Mouse (Mus musculus): ENCODE results near the gene Tuba1c. TPM values are rescaled to one million over a fixed set of nuclear protein-coding genes. Genes with fewer than 3 reads are reported as not detected.

Tuba1c gene
- polyA plus RNA-seq, 1 experiment = 976 TPM

DNA sequence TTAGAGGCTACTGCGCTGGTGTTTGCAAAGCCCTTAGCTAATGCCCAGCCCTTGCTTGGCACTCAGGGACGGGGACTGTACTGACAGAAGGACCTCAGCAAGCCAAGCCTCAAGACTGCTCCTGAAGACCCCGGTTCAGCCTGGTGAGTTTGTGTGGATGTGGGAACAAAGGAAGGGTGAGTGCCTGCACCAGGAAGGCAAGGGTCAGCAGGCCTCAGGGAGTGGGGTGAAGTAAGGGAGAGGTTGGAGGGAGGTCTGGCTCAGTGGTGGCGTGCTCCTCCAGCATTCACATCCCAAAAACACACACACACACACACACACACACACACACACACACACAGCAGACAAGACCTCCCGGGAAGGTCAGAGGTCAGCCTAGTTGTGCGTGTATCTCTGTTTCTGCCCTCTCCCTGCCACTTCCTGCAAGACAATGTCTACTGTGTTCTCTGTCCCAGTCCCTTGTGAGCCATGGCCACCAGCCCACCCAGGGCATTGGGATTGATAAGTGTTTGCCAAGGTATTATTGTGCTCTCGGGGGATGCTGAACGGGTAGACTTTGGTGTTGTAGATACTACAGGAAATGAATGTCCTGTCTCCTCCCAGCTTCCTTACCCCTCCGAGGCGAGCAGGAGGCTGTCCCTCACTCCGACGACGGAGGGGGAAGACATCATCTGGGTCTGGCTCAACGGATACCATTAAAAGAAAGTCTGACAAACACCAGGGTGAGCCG is 48.7 kb downstream of the Tuba1c start:
- Histone ChIP-seq H3K79me2 (ENCODE audit: control insufficient read depth, insufficient read depth) (peaks cover 42% of the 10 kb centered on the region), H3ac (ENCODE audit: control insufficient read depth, insufficient read length, low read depth) (no peak overlapping the region), H3K36me3 (ENCODE audit: control insufficient read depth, insufficient read depth) (peaks cover 64% of the 10 kb centered on the region), H3K27me3 (ENCODE audit: control insufficient read depth, insufficient read depth, insufficient read length) (no peaks in the 10 kb centered on the region), H3K79me3 (ENCODE audit: low read depth) (peaks cover 20% of the 10 kb centered on the region), H3K4me3 (ENCODE audit: insufficient read depth, poor library complexity, severe bottlenecking) (no peak overlapping the region)
- no peak for TF ChIP-seq FOSL1 (IDR thresholded peaks at IDR 0.05; ENCODE audit: insufficient read depth, low read length, poor library complexity, severe bottlenecking)
- no peak for TF ChIP-seq CTCF (IDR thresholded peaks at IDR 0.05; ENCODE audit: control insufficient read depth, insufficient read depth, insufficient read length)
- no peak for TF ChIP-seq MYOG (IDR thresholded peaks at IDR 0.05; ENCODE audit: control insufficient read depth, extremely low read depth, insufficient read length)

DNA sequence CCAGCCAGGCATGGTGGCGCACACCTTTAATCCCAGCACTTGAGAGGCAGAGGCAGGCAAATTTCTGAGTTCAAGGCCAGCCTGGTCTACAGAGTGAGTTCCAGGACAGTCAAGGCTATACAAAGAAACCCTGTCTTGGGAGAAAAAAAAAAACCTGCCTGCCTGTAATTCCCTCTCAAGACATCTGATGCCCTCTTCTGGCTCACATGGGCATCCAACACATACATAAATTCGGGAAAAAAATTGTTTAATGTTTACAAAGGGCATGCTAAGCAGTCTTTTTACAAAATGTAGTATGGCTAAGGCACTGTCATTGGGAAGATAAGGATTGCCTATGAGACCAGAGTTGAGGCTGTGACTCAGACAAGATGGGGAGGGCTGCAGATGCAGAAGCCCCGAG is 50.1 kb downstream of the Tuba1c start:
- Histone ChIP-seq H3K36me3 (ENCODE audit: control insufficient read depth, insufficient read depth) (peaks cover 73% of the 10 kb centered on the region), H3K4me3 (ENCODE audit: insufficient read depth, poor library complexity, severe bottlenecking) (no peak overlapping the region), H3ac (ENCODE audit: control insufficient read depth, insufficient read length, low read depth) (no peak overlapping the region), H3K79me3 (ENCODE audit: low read depth) (peaks cover 20% of the 10 kb centered on the region), H3K79me2 (ENCODE audit: control insufficient read depth, insufficient read depth) (peaks cover 40% of the 10 kb centered on the region), H3K27me3 (ENCODE audit: control insufficient read depth, insufficient read depth, insufficient read length) (no peaks in the 10 kb centered on the region)
- TF ChIP-seq USF1 (IDR thresholded peaks at IDR 0.05; ENCODE audit: low read depth) = no peak
- TF ChIP-seq MAX (IDR thresholded peaks at IDR 0.05) = no peak
- TF ChIP-seq CEBPB (IDR thresholded peaks at IDR 0.05; ENCODE audit: low read depth) = no peak
- no peak for TF ChIP-seq MYOD1 (IDR thresholded peaks at IDR 0.05; ENCODE audit: control insufficient read depth, insufficient read length, low read depth)
- TF ChIP-seq FOSL1 (IDR thresholded peaks at IDR 0.05; ENCODE audit: insufficient read depth, low read length, poor library complexity, severe bottlenecking) = no peak
- TF ChIP-seq MYOG (IDR thresholded peaks at IDR 0.05; ENCODE audit: control insufficient read depth, extremely low read depth, insufficient read length) = no peak
- TF ChIP-seq CTCF (IDR thresholded peaks at IDR 0.05; ENCODE audit: control insufficient read depth, insufficient read depth, insufficient read length) = no peak

DNA sequence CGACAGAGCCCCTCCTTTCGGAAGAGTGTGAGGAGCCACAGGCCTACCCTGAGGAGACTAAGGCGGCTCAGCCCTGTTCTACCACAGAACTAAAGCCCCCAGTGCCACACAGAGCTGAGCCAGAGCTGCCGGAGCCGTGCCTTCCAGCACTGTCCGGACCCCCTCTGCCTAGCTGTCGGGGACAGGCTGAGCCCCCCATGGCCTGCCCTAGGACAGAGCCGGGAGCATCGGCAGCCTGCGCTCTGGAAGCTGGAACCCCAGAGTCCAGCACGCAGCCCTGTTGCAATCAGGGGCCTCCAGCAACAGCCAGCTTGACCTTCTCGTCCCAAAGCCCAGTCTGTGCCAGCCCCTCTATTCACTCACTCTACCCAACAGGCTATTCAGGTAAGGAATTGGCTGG is 52.6 kb downstream of the Tuba1c start:
- peaks cover 64% of the 10 kb centered on the region for H3K36me3 ChIP-seq (ENCODE audit: control insufficient read depth, insufficient read depth)
- TF ChIP-seq CTCF (IDR thresholded peaks at IDR 0.05; ENCODE audit: control insufficient read depth, insufficient read depth, insufficient read length) (no peak), MYOD1 (IDR thresholded peaks at IDR 0.05; ENCODE audit: control insufficient read depth, insufficient read length, low read depth) (no peak), FOSL1 (IDR thresholded peaks at IDR 0.05; ENCODE audit: insufficient read depth, low read length, poor library complexity, severe bottlenecking) (no peak), CEBPB (IDR thresholded peaks at IDR 0.05; ENCODE audit: low read depth) (no peak), MAX (IDR thresholded peaks at IDR 0.05) (no peak), MYOG (IDR thresholded peaks at IDR 0.05; ENCODE audit: control insufficient read depth, extremely low read depth, insufficient read length) (no peak), USF1 (IDR thresholded peaks at IDR 0.05; ENCODE audit: low read depth) (no peak)
- H3ac ChIP-seq (ENCODE audit: control insufficient read depth, insufficient read length, low read depth) = no peak overlapping the region
- no peak overlapping the region for H3K4me3 ChIP-seq (ENCODE audit: insufficient read depth, poor library complexity, severe bottlenecking)
- peaks cover 15% of the 10 kb centered on the region for H3K79me2 ChIP-seq (ENCODE audit: control insufficient read depth, insufficient read depth)
- peaks cover under 1% of the 10 kb centered on the region for H3K79me3 ChIP-seq (ENCODE audit: low read depth)
- H3K27me3 ChIP-seq (ENCODE audit: control insufficient read depth, insufficient read depth, insufficient read length) = no peaks in the 10 kb centered on the region

DNA sequence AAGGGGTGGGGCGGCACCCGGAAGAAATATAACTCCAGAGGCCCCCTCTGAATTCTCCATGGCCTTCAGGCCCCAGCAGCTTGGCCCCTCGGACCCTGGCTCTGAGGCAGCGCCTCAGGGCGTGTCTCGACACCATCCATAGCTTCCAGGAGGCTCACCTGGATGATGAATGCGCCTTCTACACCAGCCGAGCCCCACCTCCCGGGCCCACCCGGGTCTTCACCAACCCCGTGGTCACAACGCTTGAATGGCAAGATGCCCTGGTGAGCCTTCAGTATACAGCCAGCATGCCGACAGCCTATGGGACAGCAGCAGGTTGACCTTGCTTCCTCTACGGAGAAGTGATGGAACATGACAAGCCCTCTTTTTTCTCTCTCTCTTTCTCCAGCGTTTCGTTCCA is 53.1 kb downstream of the Tuba1c start:
- Histone ChIP-seq H3K79me2 (ENCODE audit: control insufficient read depth, insufficient read depth) (peaks cover 10% of the 10 kb centered on the region), H3K4me3 (ENCODE audit: insufficient read depth, poor library complexity, severe bottlenecking) (no peak overlapping the region), H3K27me3 (ENCODE audit: control insufficient read depth, insufficient read depth, insufficient read length) (no peaks in the 10 kb centered on the region), H3ac (ENCODE audit: control insufficient read depth, insufficient read length, low read depth) (no peak overlapping the region), H3K36me3 (ENCODE audit: control insufficient read depth, insufficient read depth) (peaks cover 59% of the 10 kb centered on the region), H3K79me3 (ENCODE audit: low read depth) (no peaks in the 10 kb centered on the region)
- TF ChIP-seq MAX (IDR thresholded peaks at IDR 0.05) (no peak), CTCF (IDR thresholded peaks at IDR 0.05; ENCODE audit: control insufficient read depth, insufficient read depth, insufficient read length) (no peak), MYOG (IDR thresholded peaks at IDR 0.05; ENCODE audit: control insufficient read depth, extremely low read depth, insufficient read length) (no peak), USF1 (IDR thresholded peaks at IDR 0.05; ENCODE audit: low read depth) (no peak), FOSL1 (IDR thresholded peaks at IDR 0.05; ENCODE audit: insufficient read depth, low read length, poor library complexity, severe bottlenecking) (no peak), CEBPB (IDR thresholded peaks at IDR 0.05; ENCODE audit: low read depth) (no peak)

DNA sequence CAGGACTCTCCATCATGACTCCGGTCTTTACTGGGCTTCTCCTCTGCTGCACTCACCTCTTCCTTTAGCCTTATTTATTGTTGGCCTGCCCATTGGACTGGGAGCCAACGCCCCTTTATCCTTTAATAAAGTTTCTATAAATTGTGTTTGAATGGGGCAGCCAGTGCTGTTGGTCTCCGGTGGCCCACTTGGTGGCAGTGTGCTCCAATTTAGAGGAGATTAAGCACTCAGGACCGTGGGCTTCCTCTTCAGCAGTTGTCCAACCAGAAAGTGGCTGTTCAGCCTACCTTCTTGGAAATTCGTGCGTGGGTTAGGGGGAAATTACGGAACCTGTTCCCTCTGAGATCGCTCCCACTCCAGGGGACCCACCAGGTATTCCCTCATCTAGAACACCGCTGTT is 53.6 kb downstream of the Tuba1c start:
- H3K4me3 ChIP-seq (ENCODE audit: insufficient read depth, poor library complexity, severe bottlenecking) = no peak overlapping the region
- no peak overlapping the region for H3ac ChIP-seq (ENCODE audit: control insufficient read depth, insufficient read length, low read depth)
- TF ChIP-seq CTCF (IDR thresholded peaks at IDR 0.05; ENCODE audit: control insufficient read depth, insufficient read depth, insufficient read length) = no peak
- no peak for TF ChIP-seq MAX (IDR thresholded peaks at IDR 0.05)
- no peak for TF ChIP-seq MYOG (IDR thresholded peaks at IDR 0.05; ENCODE audit: control insufficient read depth, extremely low read depth, insufficient read length)
- TF ChIP-seq MYOD1 (IDR thresholded peaks at IDR 0.05; ENCODE audit: control insufficient read depth, insufficient read length, low read depth) = no peak
- no peak for TF ChIP-seq CEBPB (IDR thresholded peaks at IDR 0.05; ENCODE audit: low read depth)
- TF ChIP-seq FOSL1 (IDR thresholded peaks at IDR 0.05; ENCODE audit: insufficient read depth, low read length, poor library complexity, severe bottlenecking) = no peak
- TF ChIP-seq USF1 (IDR thresholded peaks at IDR 0.05; ENCODE audit: low read depth) = no peak
- no peaks in the 10 kb centered on the region for H3K27me3 ChIP-seq (ENCODE audit: control insufficient read depth, insufficient read depth, insufficient read length)
- peaks cover 5% of the 10 kb centered on the region for H3K79me2 ChIP-seq (ENCODE audit: control insufficient read depth, insufficient read depth)
- no peaks in the 10 kb centered on the region for H3K79me3 ChIP-seq (ENCODE audit: low read depth)
- peaks cover 54% of the 10 kb centered on the region for H3K36me3 ChIP-seq (ENCODE audit: control insufficient read depth, insufficient read depth)

Data from C2C12 (cell line).